17 mouse cellular contexts compared by ENCODE assay signal in genomic region chr2:92870139-92870836, GRCm38 (mm10). TPM values are rescaled to one million over a fixed set of nuclear protein-coding genes. Genes with fewer than 3 reads are reported as not detected.
A peak's percentile ranks its signal among the peaks of the same experiment; 100 is the strongest.
DNase-seq lines count a peak whose midpoint lies in the region; ATAC-seq and TF ChIP-seq lines count a peak whose summit lies in the region.
"Had no signal": no experiment of that assay in that cellular context is flagged by ENCODE, and none has a peak within 500 bp of the region (broad histone marks: within the 10 kb centered on the region; RNA-seq: fewer than 3 reads in every experiment).

No protein-coding gene starts in this region.

- H3K9ac ChIP-seq in forebrain, embryonic 12.5 days: no peak overlapping the region
- H3K9ac ChIP-seq in hindbrain, embryonic 14.5 days: no peak overlapping the region
- no peak overlapping the region for H3K9ac ChIP-seq in midbrain, embryonic 15.5 days
- H3K9ac ChIP-seq: liver, embryonic 12.5 days; neural tube, embryonic 12.5 days had no signal

- no peak for TF ChIP-seq CTCF in brain, embryonic 14.5 days (IDR thresholded peaks at IDR 0.05; ENCODE audit: borderline replicate concordance, extremely low read depth, insufficient read depth, insufficient read length)

- no peaks in the 10 kb centered on the region for H3K36me3 ChIP-seq in forebrain, embryonic 12.5 days (replicated peaks)
- H3K36me3 ChIP-seq in hindbrain, embryonic 14.5 days (replicated peaks; ENCODE audit: control insufficient read depth, insufficient read depth): no peaks in the 10 kb centered on the region
- H3K36me3 ChIP-seq in midbrain, embryonic 15.5 days (replicated peaks): no peaks in the 10 kb centered on the region
- H3K36me3 ChIP-seq: liver, embryonic 12.5 days; neural tube, embryonic 12.5 days had no signal

- H3K27ac ChIP-seq in forebrain, embryonic 12.5 days: peak overlapping the region; percentile 59; the same call in 1 of the 2 replicates
- H3K27ac ChIP-seq in hindbrain, embryonic 14.5 days: peak overlapping the region; percentile 85
- H3K27ac ChIP-seq in midbrain, embryonic 15.5 days: peak overlapping the region; percentile 79
- H3K27ac ChIP-seq: liver, embryonic 12.5 days; neural tube, embryonic 12.5 days had no signal

- ATAC-seq in forebrain, embryonic 12.5 days (ENCODE audit: low FRiP score): no peak
- no peak; the same call in 1 of the 2 replicates for ATAC-seq in hindbrain, embryonic 14.5 days (ENCODE audit: low FRiP score)
- ATAC-seq in midbrain, embryonic 15.5 days (replicated peaks): peak; percentile 40; the same call in 1 of the 2 replicates
- no peak for ATAC-seq in activated CD4-positive, CD25-positive, alpha-beta regulatory T cell, adult 4 months
- ATAC-seq: intestine, embryonic 16.5 days; liver, embryonic 12.5 days had no signal

- TF ChIP-seq POLR2A in brain, embryonic 14.5 days (IDR thresholded peaks at IDR 0.05; ENCODE audit: borderline replicate concordance, extremely low read depth, insufficient read depth, insufficient read length, poor library complexity, severe bottlenecking): no peak

- H3K27me3 ChIP-seq in forebrain, embryonic 12.5 days: no peaks in the 10 kb centered on the region
- no peaks in the 10 kb centered on the region for H3K27me3 ChIP-seq in hindbrain, embryonic 14.5 days (ENCODE audit: control insufficient read depth, insufficient read depth, low read length)
- no peaks in the 10 kb centered on the region for H3K27me3 ChIP-seq in midbrain, embryonic 15.5 days (replicated peaks)
- H3K27me3 ChIP-seq: liver, embryonic 12.5 days had no signal

- 11% methylated on average over 10 of the region's 10 CpGs for WGBS in forebrain, embryonic 12.5 days
- WGBS in hindbrain, embryonic 14.5 days: 15% methylated on average over 10 of the region's 10 CpGs
- WGBS in midbrain, embryonic 15.5 days: 9% methylated on average over 10 of the region's 10 CpGs

- H3K9me3 ChIP-seq in forebrain, embryonic 12.5 days: no peaks in the 10 kb centered on the region
- H3K9me3 ChIP-seq in hindbrain, embryonic 14.5 days (ENCODE audit: control insufficient read depth, low read length): no peaks in the 10 kb centered on the region
- no peaks in the 10 kb centered on the region for H3K9me3 ChIP-seq in midbrain, embryonic 15.5 days
- H3K9me3 ChIP-seq: liver, embryonic 12.5 days had no signal

- DNase-seq in brain, embryonic 14.5 days (ENCODE audit: low read depth): peak; percentile 82
- DNase-seq in hindbrain, embryonic 14.5 days (ENCODE audit: low spot score): peak; percentile 57
- DNase-seq in adrenal gland, postnatal 10 days: no peak
- DNase-seq in kidney, postnatal 25 days: no peak
- DNase-seq: adrenal gland, adult 2 months; cerebellum, postnatal 36 days; heart, postnatal 14 days; kidney, postnatal 10 days; layer of hippocampus, adult 9-11 months; thymus, adult 18-20 months had no signal

- peaks cover 15% of the 10 kb centered on the region for H3K4me1 ChIP-seq in forebrain, embryonic 12.5 days
- peaks cover 16% of the 10 kb centered on the region for H3K4me1 ChIP-seq in hindbrain, embryonic 14.5 days (replicated peaks; ENCODE audit: control insufficient read depth, insufficient read depth, low read length)
- peaks cover 26% of the 10 kb centered on the region for H3K4me1 ChIP-seq in midbrain, embryonic 15.5 days
- H3K4me1 ChIP-seq: liver, embryonic 12.5 days had no signal

- H3K4me2 ChIP-seq in forebrain, embryonic 12.5 days: no peak overlapping the region
- H3K4me2 ChIP-seq in hindbrain, embryonic 14.5 days (replicated peaks): no peak overlapping the region
- no peak overlapping the region for H3K4me2 ChIP-seq in midbrain, embryonic 15.5 days
- H3K4me2 ChIP-seq: liver, embryonic 12.5 days; neural tube, embryonic 12.5 days had no signal

- H3K4me3 ChIP-seq in forebrain, embryonic 12.5 days (replicated peaks): no peak overlapping the region
- H3K4me3 ChIP-seq in hindbrain, embryonic 14.5 days (replicated peaks; ENCODE audit: low read length): no peak overlapping the region
- H3K4me3 ChIP-seq in midbrain, embryonic 15.5 days: no peak overlapping the region
- H3K4me3 ChIP-seq: liver, embryonic 12.5 days; neural tube, embryonic 12.5 days had no signal

RNA-seq across cellular contexts. Expression of gene Syt13, which starts 44.6 kb away (rescaled TPM):
- 65.0 and 80.5 TPM in 2 replicates for polyA plus RNA-seq in brain, embryonic 14.5 days (2012; rRNA removed)
- polyA plus RNA-seq in forebrain, embryonic 12.5 days (2016; fragmentation: Nextera tagmentation; extraction: Ambion mirVana): 13.8 and 15.4 TPM in 2 replicates
- polyA plus RNA-seq in hindbrain, embryonic 14.5 days (2014; fragmentation: Nextera tagmentation; extraction: Ambion mirVana): 29.7 and 39.8 TPM in 2 replicates
- polyA plus RNA-seq in midbrain, embryonic 15.5 days (2015; fragmentation: Nextera tagmentation; extraction: Ambion mirVana): 85.8 and 88.7 TPM in 2 replicates
- 1 to 10 TPM in 1 of 2 experiments, under 1 TPM in 1; 0.97 to 1.1 TPM for total RNA-seq in adrenal gland, postnatal 10 days (2021)
- not detected for polyA plus RNA-seq in activated CD4-positive, CD25-positive, alpha-beta regulatory T cell, adult 4 months (2017; shearing (Covaris generic))
- total RNA-seq: megakaryocyte, adult 5-6 weeks had no signal

Comparison
In these comparisons a context has a peak if more than half of its experiments do, and no peak if none do; other contexts are left out.
1. DNase-seq: peak in brain, embryonic 14.5 days (single experiment) and hindbrain, embryonic 14.5 days (single experiment); none in adrenal gland, postnatal 10 days (single experiment) and kidney, postnatal 25 days (0 of 2).
2. RNA of gene Syt13, which starts 44.6 kb away (polyA plus RNA-seq): 85.8 to 88.7 TPM in midbrain, embryonic 15.5 days, 65.0 to 80.5 TPM in brain, embryonic 14.5 days, 29.7 to 39.8 TPM in hindbrain, embryonic 14.5 days and 13.8 to 15.4 TPM in forebrain, embryonic 12.5 days; not detected in activated CD4-positive, CD25-positive, alpha-beta regulatory T cell, adult 4 months; every median in the first group is over 10 times any median in the second.
3. Peak in every context shown above with its lines, with median percentiles within 50 percentile points of each other: H3K27ac ChIP-seq.